Mouse (Mus musculus) heart, adult 2 months (tissue): ENCODE data around the gene 2200002D01Rik. TPM values are rescaled to one million over a fixed set of nuclear protein-coding genes. Genes with fewer than 3 reads are reported as not detected.

ENCODE experiments used
- DNase-seq, 2 experiments: peaks; one replicate each; pipeline ENCODE4 v3.0.0; 2021
- H3K27ac ChIP-seq: fragments of 200-600 bp; 2 replicates; pipeline ENCODE4 v1.8.1; 2022
- H3K27me3 ChIP-seq: fragments of 200-500 bp; 2 replicates; pipeline ENCODE4 v1.6.1; 2012; ENCODE audit warnings: mild to moderate bottlenecking, low read length, inconsistent platforms, mixed read lengths; ENCODE audit not compliant: control insufficient read depth, insufficient read depth
- H3K36me3 ChIP-seq: fragments of 200-500 bp; 2 replicates; pipeline ENCODE4 v1.6.1; 2012; ENCODE audit warnings: low read length, inconsistent platforms; ENCODE audit not compliant: control insufficient read depth, insufficient read depth
- H3K4me1 ChIP-seq: fragments of 200-500 bp; 2 replicates; pipeline ENCODE4 v1.6.1; 2011; ENCODE audit warnings: low read length; ENCODE audit not compliant: control insufficient read depth, insufficient read depth
- H3K4me3 ChIP-seq: fragments of 200-600 bp; 2 replicates; pipeline ENCODE4 v1.8.1; 2022
- H3K79me2 ChIP-seq: fragments of 200-500 bp; replicated peaks from 2 replicates; pipeline ENCODE4 v1.6.1; 2012; ENCODE audit warnings: mild to moderate bottlenecking, inconsistent platforms, low read length, moderate library complexity, mixed read lengths; ENCODE audit not compliant: control insufficient read depth, insufficient read depth
- H3K9ac ChIP-seq: fragments of 200-500 bp; 2 replicates; pipeline ENCODE4 v1.6.1; 2012; ENCODE audit warnings: low read depth, mild to moderate bottlenecking, control low read depth, inconsistent platforms, low read length, mixed read lengths
- CTCF ChIP-seq: fragments of 200-600 bp; IDR thresholded peaks from 2 replicates; pipeline ENCODE4 v1.8.1; 2022; ENCODE audit warnings: antibody characterized with exemption, mild to moderate bottlenecking, moderate library complexity
- EP300 ChIP-seq: fragments of 200-500 bp; IDR thresholded peaks from 2 replicates; pipeline ENCODE4 v1.6.1; 2011; ENCODE audit warnings: low read depth, low read length, control low read depth; ENCODE audit not compliant: insufficient read depth
- POLR2A ChIP-seq: fragments of 200-500 bp; IDR thresholded peaks from 2 replicates; pipeline ENCODE4 v1.6.1; 2011; ENCODE audit warnings: mild to moderate bottlenecking, low read depth, low read length, control low read depth; ENCODE audit not compliant: insufficient read depth
- WGBS: fragments of 180-500 bp; shearing (Covaris S2); methylation state at CpG from one replicate; pipeline ENCODE4 v1.1.7; 2018; 5-methylcytosine and 5-hydroxymethylcytosine counted together
- intact Hi-C: fragments of 180-260 bp; cut with DNase I; formaldehyde crosslinking; loops from one replicate; pipeline ENCODE4 v1.15.1; 2025
- polyA plus RNA-seq: library from polyadenylated mRNA; depleted of rRNA; stranded (reverse); fragments of >200 nt; gene quantifications from 2 replicates; pipeline ENCODE4 v1.2.3, GENCODE M21; 2012
- total RNA-seq, 2 experiments: library from RNA; stranded (reverse); gene quantifications; 2 replicates each; pipeline ENCODE4 v1.2.3; 2021

Gene 2200002D01Rik
- total and polyA plus RNA-seq, 3 experiments: 0.98 to 2.0 (median 1.5) TPM

- TF ChIP-seq CTCF: no peak
- TF ChIP-seq EP300: no peak
- no peak for TF ChIP-seq POLR2A
- H3K4me3 ChIP-seq: no peak overlapping the region
- no peaks in the 10 kb centered on the region for H3K79me2 ChIP-seq
- 41% methylated on average over 4 of the region's 4 CpGs for WGBS
- H3K27ac ChIP-seq: no peak overlapping the region
- no peak overlapping the region for H3K9ac ChIP-seq
- intact Hi-C loops: no loop called here
- H3K4me1 ChIP-seq: peaks cover 8% of the 10 kb centered on the region
- no peaks in the 10 kb centered on the region for H3K36me3 ChIP-seq
- no peak for DNase-seq
- no peaks in the 10 kb centered on the region for H3K27me3 ChIP-seq
These were observed 11.7 kb downstream of the 2200002D01Rik start for GRCm38 (mm10) chr7:29236593-29236992.

GRCm38 (mm10) chr7:29234661-29235060, 13.6 kb downstream of the 2200002D01Rik start:
- peak; percentile 59 for TF ChIP-seq CTCF
- no peak for TF ChIP-seq EP300
- no peak for TF ChIP-seq POLR2A
- peaks cover 11% of the 10 kb centered on the region for H3K4me1 ChIP-seq
- no peak overlapping the region for H3K9ac ChIP-seq
- DNase-seq: no peak
- H3K4me3 ChIP-seq: no peak overlapping the region
- intact Hi-C loops: loop anchor here (5.0 kb wide), 1 partner anchor 52 kb away; the partner anchor contains the start of gene Psmd8
- no peaks in the 10 kb centered on the region for H3K27me3 ChIP-seq
- 90% methylated on average over 5 of the region's 5 CpGs for WGBS
- no peaks in the 10 kb centered on the region for H3K79me2 ChIP-seq
- H3K27ac ChIP-seq: no peak overlapping the region; the same call in 1 of the 2 replicates
- no peaks in the 10 kb centered on the region for H3K36me3 ChIP-seq

- H3K27me3 ChIP-seq: no peaks in the 10 kb centered on the region
- intact Hi-C loops: loop anchor here (5.0 kb wide), 1 partner anchor 51 kb away; the partner anchor contains the start of gene Psmd8
- H3K9ac ChIP-seq: no peak overlapping the region
- 16% methylated on average over 6 of the region's 6 CpGs for WGBS
- H3K79me2 ChIP-seq: no peaks in the 10 kb centered on the region
- H3K4me3 ChIP-seq: no peak overlapping the region
- DNase-seq: peak in 1 of 2 experiments; percentile 49
- TF ChIP-seq EP300: no peak
- no peak for TF ChIP-seq POLR2A
- TF ChIP-seq CTCF: no peak
- H3K27ac ChIP-seq: peak overlapping the region; percentile 60
- no peaks in the 10 kb centered on the region for H3K36me3 ChIP-seq
- H3K4me1 ChIP-seq: peaks cover 5% of the 10 kb centered on the region
These were observed 14.5 kb downstream of the 2200002D01Rik start for GRCm38 (mm10) chr7:29233745-29234144.

GRCm38 (mm10) chr7:29232247-29233013, 15.8 kb downstream of the 2200002D01Rik start, which contains the start of gene Kcnk6:
Gene Kcnk6 (minus strand): TSS chr7:29232515.
- Histone ChIP-seq H3K4me1 (peaks cover 5% of the 10 kb centered on the region), H3K9ac (peak within 1 kb of the TSS; percentile 89), H3K36me3 (no peaks in the 10 kb centered on the region), H3K27ac (peak within 1 kb of the TSS; percentile 82), H3K27me3 (no peaks in the 10 kb centered on the region), H3K4me3 (peak within 1 kb of the TSS; percentile 90), H3K79me2 (no peaks in the 10 kb centered on the region)
- no peak for TF ChIP-seq EP300
- TF ChIP-seq POLR2A: 0 out of 2 replicates have a peak, but pooled peaks have one; percentile 38
- no peak for TF ChIP-seq CTCF
- intact Hi-C loops: loop anchor here (5.0 kb wide), 1 partner anchor 50 kb away; the partner anchor contains the start of gene Psmd8
- peak; percentile 81 to 84 for DNase-seq
- 2% methylated on average over 62 of the region's 62 CpGs for WGBS

GRCm38 (mm10) chr7:29231517-29231916, 16.7 kb downstream of the 2200002D01Rik start:
- H3K9ac ChIP-seq: peak overlapping the region; percentile 89
- WGBS: 41% methylated on average over 3 of the region's 3 CpGs
- intact Hi-C loops: loop anchor here (1.0 to 5.0 kb wide), 2 partner anchors 20 to 49 kb away; partner anchors contain the start of gene Psmd8
- H3K4me1 ChIP-seq: peaks cover 5% of the 10 kb centered on the region
- TF ChIP-seq EP300: no peak
- TF ChIP-seq POLR2A: 0 out of 2 replicates have a peak, but pooled peaks have one; percentile 7
- no peaks in the 10 kb centered on the region for H3K36me3 ChIP-seq
- DNase-seq: no peak
- peak overlapping the region; percentile 82 for H3K27ac ChIP-seq
- H3K4me3 ChIP-seq: peak overlapping the region; percentile 90
- H3K27me3 ChIP-seq: no peaks in the 10 kb centered on the region
- no peaks in the 10 kb centered on the region for H3K79me2 ChIP-seq

GRCm38 (mm10) chr7:29230560-29230959, 17.7 kb downstream of the 2200002D01Rik start:
- no peak for TF ChIP-seq POLR2A
- no peak for TF ChIP-seq CTCF
- no peak for TF ChIP-seq EP300
- Histone ChIP-seq H3K36me3 (no peaks in the 10 kb centered on the region), H3K4me1 (peaks cover 5% of the 10 kb centered on the region), H3K9ac (no peak overlapping the region), H3K79me2 (no peaks in the 10 kb centered on the region), H3K4me3 (no peak overlapping the region), H3K27ac (no peak overlapping the region), H3K27me3 (no peaks in the 10 kb centered on the region)
- 24% methylated on average over 3 of the region's 3 CpGs for WGBS
- intact Hi-C loops: loop anchor here (5.0 kb wide), 1 partner anchor 48 kb away; the partner anchor contains the start of gene Psmd8
- no peak for DNase-seq
